Mouse (Mus musculus) CD4-positive, CD25-positive, alpha-beta regulatory T cell, adult 2 months (primary cell): Measurements from ENCODE around the gene Srp14.

Experiments
- DNase-seq: peaks from one replicate; pipeline ENCODE4 v3.0.0-alpha.2; 2012; ENCODE audit warnings: low read depth, low spot score

Gene Srp14

GRCm38 (mm10) chr2:118479550-118479909, at the start of gene Srp14:
Gene Srp14 (minus strand): TSS chr2:118479711.
- peak; percentile 99 for DNase-seq

DNA sequence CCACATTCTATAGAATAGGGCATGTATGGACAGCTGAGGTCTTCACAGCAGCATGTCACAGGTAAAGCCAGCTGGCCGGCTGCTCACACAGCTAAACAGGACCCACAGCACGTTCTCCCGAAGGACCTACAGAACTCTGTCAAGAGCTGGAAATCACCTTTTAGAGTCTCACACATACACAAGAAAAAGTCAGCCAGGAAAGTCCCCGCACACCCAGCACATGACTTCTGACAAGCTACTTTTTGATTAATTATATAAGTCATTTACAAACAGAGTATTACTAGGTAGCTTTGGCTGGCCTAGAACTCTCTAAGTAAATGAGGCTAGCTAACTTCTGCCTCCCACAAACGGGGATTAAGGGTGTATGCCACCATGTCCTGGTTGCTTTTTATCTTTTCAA, 47.0 kb upstream of the Srp14 start:
- peak; percentile 34 for DNase-seq

DNA sequence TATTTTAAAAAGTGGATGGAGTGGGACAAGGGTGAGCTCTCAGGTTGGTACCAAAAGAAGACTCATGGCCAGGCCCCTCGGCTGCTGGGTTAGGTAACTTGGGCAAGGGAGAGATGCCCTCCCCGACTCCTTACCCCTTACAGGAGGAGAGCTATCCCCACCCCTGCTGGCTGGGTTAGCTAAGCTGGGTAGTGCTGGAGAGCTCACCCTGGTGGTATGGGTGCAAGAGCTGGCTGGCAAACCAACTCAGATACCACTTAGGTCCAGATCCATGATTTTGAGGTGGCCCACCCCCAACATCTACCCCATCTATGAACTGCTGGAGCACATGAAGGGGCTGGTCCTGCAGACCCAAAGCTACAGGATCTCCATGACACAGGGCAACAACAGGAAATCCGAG, 45.3 kb upstream of the Srp14 start:
- no peak for DNase-seq

- no peak for DNase-seq
Observed at GRCm38 (mm10) chr2:118523163-118523730, 43.7 kb upstream of the Srp14 start.

DNA sequence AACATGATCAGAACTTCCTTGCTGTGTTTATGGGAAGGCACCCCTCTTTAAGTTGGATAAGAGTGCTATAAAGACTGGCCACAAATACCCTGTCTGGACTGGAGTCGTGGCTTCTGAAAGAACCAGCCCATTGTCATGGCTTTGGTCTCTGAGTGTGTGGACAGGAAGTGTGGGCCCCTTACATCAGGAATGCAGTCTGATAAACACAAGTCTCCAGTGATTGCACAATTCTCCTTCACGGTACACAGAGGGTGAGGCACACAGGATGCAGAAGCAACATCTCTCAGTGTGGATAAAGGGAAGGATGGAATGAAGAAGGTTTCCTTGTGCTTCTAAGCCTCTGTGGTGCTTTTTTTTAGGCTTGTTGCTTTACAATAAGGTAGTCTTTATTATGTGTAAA, 42.8 kb upstream of the Srp14 start:
- no peak for DNase-seq

GRCm38 (mm10) chr2:118520042-118520933, 40.8 kb upstream of the Srp14 start:
- no peak for DNase-seq

DNA sequence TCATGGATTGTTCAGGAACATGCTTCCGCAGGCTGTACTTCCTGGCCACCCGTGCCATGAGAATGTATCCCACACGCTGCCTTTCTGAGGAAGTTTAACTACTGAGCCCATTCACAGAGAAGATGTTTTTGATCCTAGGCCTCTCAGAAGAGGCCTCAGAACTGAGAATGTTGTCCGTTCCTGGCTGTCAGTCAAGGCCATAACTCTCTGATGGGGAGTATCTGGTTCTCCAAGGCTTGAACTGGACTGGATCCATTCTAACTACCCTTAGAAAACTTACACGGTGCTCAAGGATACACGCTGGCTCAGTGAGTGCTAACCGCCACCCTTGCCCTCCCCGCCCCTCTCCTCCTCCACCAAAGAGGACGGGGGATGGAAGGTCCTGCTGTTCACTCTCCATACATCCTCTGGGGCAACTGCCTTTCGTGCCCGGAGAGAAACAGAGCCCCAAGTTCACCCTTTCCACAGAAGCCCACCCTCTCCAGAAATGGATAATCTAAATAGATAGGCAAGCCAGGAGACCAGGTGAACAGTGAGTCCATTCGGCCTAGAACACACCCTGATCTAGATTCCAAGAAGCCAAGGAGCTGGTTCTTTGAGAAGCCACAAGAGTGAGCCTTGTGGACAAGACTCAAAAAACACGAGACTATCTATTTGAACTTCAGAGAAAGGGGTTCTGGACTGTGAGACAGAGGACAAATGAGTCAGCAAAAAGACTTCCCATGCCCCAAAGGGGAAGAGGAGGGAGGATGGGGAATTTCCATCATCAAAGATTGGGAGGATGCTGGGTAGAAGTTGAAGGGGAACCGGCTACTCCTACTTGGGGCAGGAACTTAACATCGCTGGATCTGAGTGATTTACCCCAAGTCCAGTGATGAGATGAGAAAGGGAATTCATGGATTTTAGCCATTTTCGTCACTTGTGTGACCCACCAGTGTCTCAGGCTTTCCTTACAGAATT, 33.2 kb upstream of the Srp14 start:
- DNase-seq, result no peak

GRCm38 (mm10) chr2:118511779-118512417, 32.4 kb upstream of the Srp14 start:
- DNase-seq, result no peak

- DNase-seq, result no peak
Observed at GRCm38 (mm10) chr2:118510447-118511310, 31.2 kb upstream of the Srp14 start.

GRCm38 (mm10) chr2:118509688-118510446, 30.4 kb upstream of the Srp14 start:
- no peak for DNase-seq

DNA sequence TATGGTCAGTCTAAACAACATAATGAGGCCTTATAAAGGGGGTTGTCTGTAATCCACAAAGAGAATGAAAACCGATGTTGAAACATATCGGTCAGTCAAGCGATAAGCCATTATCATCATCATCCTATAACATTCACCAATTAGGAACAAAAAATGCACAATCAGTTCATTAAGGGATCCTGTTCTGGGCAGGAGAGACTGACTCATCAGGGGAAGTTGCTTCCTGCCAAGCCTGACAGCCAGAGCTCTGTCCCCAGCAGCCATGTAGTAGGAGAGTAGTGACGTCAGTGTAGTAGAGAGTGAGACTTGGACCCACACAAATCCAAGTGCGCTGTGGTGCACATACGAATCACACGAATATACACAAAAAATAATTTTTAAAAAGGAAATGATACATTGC, 27.6 kb upstream of the Srp14 start:
- no peak for DNase-seq

DNA sequence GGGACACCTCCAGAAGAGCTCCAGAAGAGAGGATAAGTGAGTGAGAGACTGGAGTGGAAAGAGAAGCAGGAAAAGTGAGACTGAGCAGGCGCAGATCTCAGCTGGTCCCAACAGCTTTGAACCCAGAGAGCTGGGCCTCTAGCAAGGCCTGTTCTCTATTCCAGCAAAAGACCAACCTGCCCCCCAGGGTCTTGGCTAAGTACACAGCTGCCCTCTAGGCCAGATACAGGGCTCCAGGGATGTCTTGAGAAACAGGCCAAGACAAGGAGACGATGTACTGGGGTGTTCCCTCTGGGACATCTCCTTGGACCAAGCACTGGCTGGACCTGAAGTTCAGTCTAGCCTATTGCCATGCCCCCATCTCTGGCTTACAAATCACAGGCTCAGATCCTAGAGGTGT, 20.7 kb upstream of the Srp14 start:
- no peak for DNase-seq

DNA sequence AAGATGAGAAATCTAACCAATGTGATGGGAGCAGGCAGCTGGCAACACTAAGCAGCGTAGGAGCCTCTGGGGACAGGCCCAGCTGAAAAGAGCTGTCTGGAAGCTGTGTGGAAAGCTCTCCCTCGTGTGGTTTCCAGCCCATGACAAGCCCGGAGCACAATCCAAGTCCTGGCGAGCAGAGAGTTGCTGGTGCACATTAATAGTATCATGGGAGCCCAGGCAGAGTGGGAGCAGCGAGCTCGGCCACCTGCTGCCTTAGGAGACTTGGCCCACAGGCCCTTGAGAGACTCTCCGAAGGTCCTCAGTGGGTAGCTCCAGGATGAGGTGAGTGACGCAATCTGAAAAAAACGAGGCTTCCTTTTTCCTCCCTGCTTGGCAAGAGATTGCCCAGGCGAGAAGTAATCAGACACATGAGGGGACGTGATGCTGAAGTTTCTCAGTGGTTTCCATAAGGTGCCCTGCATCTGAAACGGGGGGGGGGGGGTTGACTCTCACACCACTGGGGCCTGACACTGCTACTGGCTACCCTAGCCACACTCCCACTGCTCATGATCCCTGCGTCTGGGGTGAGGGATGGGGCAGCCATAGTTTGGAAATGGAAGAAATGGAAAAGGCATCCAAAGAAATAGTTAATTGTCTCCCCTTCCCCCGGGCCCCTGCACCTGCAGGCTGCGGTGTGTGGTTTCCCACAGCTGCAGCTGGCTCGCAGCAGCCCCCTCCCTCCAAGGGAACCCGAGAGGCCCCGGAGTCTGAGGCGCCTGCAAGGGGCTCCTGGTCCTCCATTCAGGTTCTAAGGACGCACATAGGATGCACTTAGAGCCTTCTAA, 19.8 kb upstream of the Srp14 start:
- peak; percentile 45 for DNase-seq

GRCm38 (mm10) chr2:118498476-118498875, 19.0 kb upstream of the Srp14 start:
- no peak for DNase-seq

DNA sequence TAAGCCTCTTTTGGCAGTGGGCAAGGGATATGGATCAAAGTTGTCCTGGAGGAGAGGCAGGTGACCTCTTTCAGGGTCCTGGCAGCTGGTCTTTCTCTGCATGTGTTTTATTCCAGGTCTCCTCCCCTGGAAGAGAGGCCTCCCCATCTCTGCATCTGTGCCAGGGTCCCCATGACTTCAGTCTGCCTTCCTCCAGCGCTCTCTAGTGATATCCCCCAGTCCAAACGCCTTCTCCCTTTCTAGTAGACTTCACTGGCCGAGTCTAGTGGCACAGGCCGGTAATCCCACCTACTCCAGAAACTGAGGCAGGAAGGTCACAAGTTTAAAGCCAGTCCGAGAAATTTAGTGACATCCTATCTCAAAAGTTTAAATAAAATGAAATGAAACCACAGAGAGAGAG, 18.4 kb upstream of the Srp14 start:
- no peak for DNase-seq

- DNase-seq, result peak; percentile 29
Observed at GRCm38 (mm10) chr2:118495024-118495423, 15.5 kb upstream of the Srp14 start.

- DNase-seq, result no peak
Observed at GRCm38 (mm10) chr2:118491741-118492395, 12.4 kb upstream of the Srp14 start.

GRCm38 (mm10) chr2:118491281-118491731, 11.8 kb upstream of the Srp14 start:
- DNase-seq, result peak; percentile 71
